Mouse (Mus musculus) kidney, embryonic 14.5 days (tissue): ENCODE results near the gene Zfp46. TPM values are rescaled to one million over a fixed set of nuclear protein-coding genes. Genes with fewer than 3 reads are reported as not detected.
A peak's percentile ranks its signal among the peaks of the same experiment; 100 is the strongest.

ENCODE experiments used
- ATAC-seq: fragments of 200-750 bp; cut with Nextera tagmentation; 2 replicates; pipeline ENCODE4 v1.8.0; 2017; ENCODE audit warnings: moderate number of reproducible peaks, mild to moderate bottlenecking, moderate TSS enrichment, moderate library complexity; ENCODE audit not compliant: low FRiP score, low TSS enrichment
- H3K27ac ChIP-seq: fragments of 300-500 bp; sonication (generic); 2 replicates; pipeline ENCODE4 v1.5.1; 2014; ENCODE audit warnings: low read depth, mild to moderate bottlenecking, low read length, moderate library complexity, mixed read lengths
- H3K27me3 ChIP-seq: fragments of 300-500 bp; sonication (generic); 2 replicates; pipeline ENCODE4 v1.6.1; 2014; ENCODE audit warnings: mild to moderate bottlenecking, low read length; ENCODE audit not compliant: control insufficient read depth, insufficient read depth
- H3K36me3 ChIP-seq: fragments of 300-500 bp; sonication (generic); 2 replicates; pipeline ENCODE4 v1.6.1; 2014; ENCODE audit warnings: low read length, mixed read lengths; ENCODE audit not compliant: control insufficient read depth, insufficient read depth
- H3K4me1 ChIP-seq: fragments of 300-500 bp; sonication (generic); 2 replicates; pipeline ENCODE4 v1.6.1; 2014; ENCODE audit warnings: low read length, mixed read lengths; ENCODE audit not compliant: control insufficient read depth, insufficient read depth
- H3K4me2 ChIP-seq: fragments of 300-500 bp; sonication (generic); replicated peaks from 2 replicates; pipeline ENCODE4 v1.6.1; 2014; ENCODE audit warnings: low read depth, mild to moderate bottlenecking, low read length
- H3K4me3 ChIP-seq: fragments of 300-500 bp; sonication (generic); 2 replicates; pipeline ENCODE4 v1.5.1; 2014; ENCODE audit warnings: mild to moderate bottlenecking, low read length
- H3K9ac ChIP-seq: fragments of 300-500 bp; sonication (generic); 2 replicates; pipeline ENCODE4 v1.6.1; 2014; ENCODE audit warnings: low read depth, mild to moderate bottlenecking, low read length, moderate library complexity
- H3K9me3 ChIP-seq: fragments of 300-500 bp; sonication (generic); 2 replicates; pipeline ENCODE4 v1.6.1; 2016; ENCODE audit warnings: low read length; ENCODE audit not compliant: control insufficient read depth
- WGBS: fragments of 180-500 bp; shearing (Covaris S2); extraction: QIAGEN DNeasy Blood & Tissue Kit; methylation state at CpG from one replicate; pipeline ENCODE4 v1.1.7; 2014; 5-methylcytosine and 5-hydroxymethylcytosine counted together
- polyA plus RNA-seq: library from polyadenylated mRNA; unstranded; fragments of >200 nt; fragmentation: Nextera tagmentation; extraction: Ambion mirVana; gene quantifications from 2 replicates; pipeline ENCODE4 v1.2.1, GENCODE M21; 2014

The Zfp46 gene
- polyA plus RNA-seq, 1 experiment from 2014 or later = 22.0 TPM

- peaks cover 23% of the 10 kb centered on the region for H3K4me1 ChIP-seq
- peak overlapping the region; percentile 100 for H3K4me3 ChIP-seq
- peak overlapping the region; percentile 100; the same call in 1 of the 2 replicates for H3K9ac ChIP-seq
- H3K27me3 ChIP-seq = no peaks in the 10 kb centered on the region
- no peak for ATAC-seq
- peak overlapping the region; percentile 54 for H3K4me2 ChIP-seq
- no peak overlapping the region for H3K27ac ChIP-seq
- H3K9me3 ChIP-seq = no peaks in the 10 kb centered on the region
- H3K36me3 ChIP-seq = peaks cover 14% of the 10 kb centered on the region
- WGBS = 6% methylated on average over 4 of the region's 4 CpGs
These were observed 28.1 kb downstream of the Zfp46 start for GRCm38 (mm10) chr4:136312616-136313015.

- H3K36me3 ChIP-seq = peaks cover 58% of the 10 kb centered on the region
- WGBS = 87% methylated on average over 4 of the region's 4 CpGs
- no peak overlapping the region for H3K9ac ChIP-seq
These were observed 33.2 kb downstream of the Zfp46 start for GRCm38 (mm10) chr4:136317667-136318066.

GRCm38 (mm10) chr4:136320016-136320415 lies 35.5 kb downstream of the Zfp46 start:
- no peaks in the 10 kb centered on the region for H3K9me3 ChIP-seq
- 82% methylated on average over 4 of the region's 4 CpGs for WGBS
- H3K36me3 ChIP-seq = peaks cover 74% of the 10 kb centered on the region
- no peak overlapping the region for H3K4me3 ChIP-seq
- H3K9ac ChIP-seq = no peak overlapping the region
- no peaks in the 10 kb centered on the region for H3K27me3 ChIP-seq
- no peak for ATAC-seq
- no peak overlapping the region for H3K27ac ChIP-seq
- peaks cover 1% of the 10 kb centered on the region; the same call in 1 of the 2 replicates for H3K4me1 ChIP-seq
- H3K4me2 ChIP-seq = no peak overlapping the region

More at GRCm38 (mm10) chr4:136317667-136318066, 33.2 kb downstream of the Zfp46 start:
- Histone ChIP-seq H3K4me3 (no peak overlapping the region), H3K4me1 (peaks cover 21% of the 10 kb centered on the region), H3K27me3 (no peaks in the 10 kb centered on the region), H3K4me2 (no peak overlapping the region), H3K27ac (no peak overlapping the region), H3K9me3 (no peaks in the 10 kb centered on the region)
- ATAC-seq = no peak

GRCm38 (mm10) chr4:136324226-136324625 lies 39.7 kb downstream of the Zfp46 start:
- WGBS = 51% methylated on average over 2 of the region's 2 CpGs
- Histone ChIP-seq H3K27ac (no peak overlapping the region), H3K4me3 (no peak overlapping the region), H3K27me3 (no peaks in the 10 kb centered on the region), H3K4me2 (no peak overlapping the region), H3K4me1 (no peaks in the 10 kb centered on the region), H3K9ac (no peak overlapping the region), H3K36me3 (peaks cover 71% of the 10 kb centered on the region), H3K9me3 (no peaks in the 10 kb centered on the region)
- ATAC-seq = no peak

- H3K4me2 ChIP-seq = no peak overlapping the region
- H3K36me3 ChIP-seq = peaks cover 65% of the 10 kb centered on the region
- no peak overlapping the region for H3K4me3 ChIP-seq
- no peaks in the 10 kb centered on the region for H3K4me1 ChIP-seq
- H3K9ac ChIP-seq = no peak overlapping the region
- ATAC-seq = no peak
- no peaks in the 10 kb centered on the region for H3K9me3 ChIP-seq
- H3K27ac ChIP-seq = no peak overlapping the region
- H3K27me3 ChIP-seq = no peaks in the 10 kb centered on the region
- WGBS = 88% methylated on average over 5 of the region's 5 CpGs
These were observed 42.8 kb downstream of the Zfp46 start for GRCm38 (mm10) chr4:136327238-136327637.

GRCm38 (mm10) chr4:136328115-136328514 lies 43.6 kb downstream of the Zfp46 start:
- Histone ChIP-seq H3K27me3 (no peaks in the 10 kb centered on the region), H3K9ac (no peak overlapping the region), H3K4me3 (no peak overlapping the region), H3K27ac (no peak overlapping the region), H3K36me3 (peaks cover 69% of the 10 kb centered on the region), H3K4me2 (no peak overlapping the region), H3K9me3 (no peaks in the 10 kb centered on the region), H3K4me1 (no peaks in the 10 kb centered on the region)
- ATAC-seq = no peak

- no peaks in the 10 kb centered on the region for H3K27me3 ChIP-seq
- H3K36me3 ChIP-seq = peaks cover 80% of the 10 kb centered on the region
- no peak overlapping the region for H3K9ac ChIP-seq
- 95% methylated on average over 3 of the region's 3 CpGs for WGBS
- H3K27ac ChIP-seq = no peak overlapping the region
- no peak for ATAC-seq
- H3K4me1 ChIP-seq = no peaks in the 10 kb centered on the region
- no peak overlapping the region for H3K4me2 ChIP-seq
- no peaks in the 10 kb centered on the region for H3K9me3 ChIP-seq
- no peak overlapping the region for H3K4me3 ChIP-seq
These were observed 47.2 kb downstream of the Zfp46 start for GRCm38 (mm10) chr4:136331709-136332108.

GRCm38 (mm10) chr4:136333191-136333590 lies 48.7 kb downstream of the Zfp46 start:
- no peak overlapping the region for H3K4me2 ChIP-seq
- H3K27me3 ChIP-seq = no peaks in the 10 kb centered on the region
- no peak overlapping the region for H3K9ac ChIP-seq
- WGBS = 93% methylated on average over 3 of the region's 3 CpGs
- no peaks in the 10 kb centered on the region for H3K9me3 ChIP-seq
- H3K4me1 ChIP-seq = no peaks in the 10 kb centered on the region
- peaks cover 79% of the 10 kb centered on the region for H3K36me3 ChIP-seq
- no peak for ATAC-seq
- H3K4me3 ChIP-seq = no peak overlapping the region
- H3K27ac ChIP-seq = no peak overlapping the region

- H3K9me3 ChIP-seq = no peaks in the 10 kb centered on the region
- H3K9ac ChIP-seq = no peak overlapping the region
- H3K4me3 ChIP-seq = no peak overlapping the region
- peaks cover 79% of the 10 kb centered on the region for H3K36me3 ChIP-seq
- no peaks in the 10 kb centered on the region for H3K27me3 ChIP-seq
- H3K4me2 ChIP-seq = no peak overlapping the region
- WGBS = 85% methylated on average over 2 of the region's 2 CpGs
- no peaks in the 10 kb centered on the region for H3K4me1 ChIP-seq
- ATAC-seq = no peak
- no peak overlapping the region for H3K27ac ChIP-seq
These were observed 50.6 kb downstream of the Zfp46 start for GRCm38 (mm10) chr4:136335065-136335464.
